Mouse (Mus musculus): ENCODE data around the gene Rgma. TPM values are rescaled to one million over a fixed set of nuclear protein-coding genes. Genes with fewer than 3 reads are reported as not detected.
A peak's percentile ranks its signal among the peaks of the same experiment; 100 is the strongest.

Rgma gene
- polyA plus RNA-seq (2015; fragmentation: Nextera tagmentation; extraction: Ambion mirVana) = 4.8 and 5.9 TPM in 2 replicates

DNA sequence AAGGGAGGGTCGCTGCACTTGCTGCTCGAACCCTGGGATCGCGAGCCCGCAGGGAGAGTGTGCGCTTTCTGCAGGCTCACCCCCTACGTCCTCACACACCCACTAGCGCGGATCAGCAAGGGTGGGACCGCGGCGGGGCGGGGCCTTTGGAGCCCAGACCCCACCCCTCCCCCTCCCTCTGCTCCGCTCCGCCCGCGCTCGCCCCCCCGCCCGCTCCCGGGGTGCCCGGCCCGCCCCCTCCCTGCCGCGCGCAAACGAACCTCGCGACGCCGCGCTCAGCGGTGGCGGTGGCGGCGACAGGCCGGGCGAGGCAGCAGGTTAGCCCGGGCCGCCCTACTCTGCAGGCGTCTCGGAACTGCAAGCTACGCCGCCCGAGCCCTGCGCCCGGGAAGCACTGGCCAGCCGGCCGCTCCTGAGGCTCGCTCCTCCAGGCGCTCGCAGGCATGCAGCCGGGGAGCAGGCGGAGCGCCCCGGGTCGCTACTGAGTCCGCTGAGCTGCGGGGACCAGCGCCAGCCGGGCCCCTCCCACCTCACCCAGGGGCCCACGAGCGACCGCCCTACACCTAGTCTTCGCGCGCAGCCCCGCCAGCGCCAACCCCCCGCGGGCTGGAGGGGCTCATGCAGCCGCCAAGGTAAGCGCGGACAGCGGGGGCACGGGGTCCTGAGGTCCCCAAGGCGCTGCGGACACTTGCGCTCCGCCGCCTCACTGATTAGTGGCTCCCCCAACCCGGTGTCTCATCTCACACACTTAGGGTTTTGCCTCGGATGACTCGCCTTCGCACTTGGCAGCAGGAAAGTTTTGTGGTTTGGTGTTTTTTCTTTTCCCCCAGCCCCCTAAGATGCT lies at the start of gene Rgma:
Gene Rgma (plus strand): TSS at position 253 of the 844 bp plus-strand sequence.
- Histone ChIP-seq H3K4me3 (ENCODE audit: low read depth, low read length) (peak within 1 kb of the TSS; percentile 49), H3K9me3 (ENCODE audit: low read length) (no peaks in the 10 kb centered on the region), H3K36me3 (ENCODE audit: insufficient read depth, low read length) (no peaks in the 10 kb centered on the region), H3K4me2 (replicated peaks; ENCODE audit: low read depth, low read length) (peak within 1 kb of the TSS; percentile 99), H3K27me3 (replicated peaks; ENCODE audit: insufficient read depth, low read length) (peaks cover 10% of the 10 kb centered on the region; the same call in 1 of the 2 replicates), H3K9ac (replicated peaks; ENCODE audit: low read depth) (no peak within 1 kb of the TSS), H3K4me1 (ENCODE audit: insufficient read depth, low read depth, low read length) (peaks cover 14% of the 10 kb centered on the region; the same call in 1 of the 2 replicates), H3K27ac (ENCODE audit: low read length) (no peak within 1 kb of the TSS)
- ATAC-seq = peak; percentile 68
- TF ChIP-seq EP300 (IDR thresholded peaks at IDR 0.05) (no peak), CTCF (IDR thresholded peaks at IDR 0.05) (no peak)
- 0% methylated on average over 39 of the region's 85 CpGs for WGBS
- peak; percentile 56 for DNase-seq (ENCODE audit: low spot score)

DNA sequence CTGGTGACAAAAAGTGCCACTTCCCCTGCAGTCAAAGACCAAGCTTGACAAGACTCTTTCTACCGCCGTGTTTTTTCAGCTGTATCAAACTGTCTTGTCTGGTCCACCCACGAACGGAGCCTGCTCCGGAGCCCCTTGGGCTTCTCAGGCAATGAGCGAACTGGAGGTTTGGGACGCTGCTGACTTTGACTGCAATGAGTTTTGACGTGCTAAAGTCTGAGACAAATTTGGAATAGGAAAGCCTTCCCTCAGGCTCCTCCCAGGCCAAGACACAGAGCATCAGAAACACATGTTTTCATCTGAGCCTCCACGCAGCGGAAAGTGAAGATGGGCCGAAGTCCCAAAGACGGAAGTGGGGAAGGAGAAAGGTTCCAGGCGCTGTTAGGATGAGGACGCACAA lies 49.1 kb upstream of the Rgma start:
- Histone ChIP-seq H3K27ac (ENCODE audit: low read length) (no peak overlapping the region), H3K4me3 (ENCODE audit: low read depth, low read length) (no peak overlapping the region), H3K27me3 (replicated peaks; ENCODE audit: insufficient read depth, low read length) (no peaks in the 10 kb centered on the region), H3K9me3 (ENCODE audit: low read length) (no peaks in the 10 kb centered on the region), H3K9ac (replicated peaks; ENCODE audit: low read depth) (no peak overlapping the region), H3K4me2 (replicated peaks; ENCODE audit: low read depth, low read length) (no peak overlapping the region), H3K36me3 (ENCODE audit: insufficient read depth, low read length) (no peaks in the 10 kb centered on the region), H3K4me1 (ENCODE audit: insufficient read depth, low read depth, low read length) (no peaks in the 10 kb centered on the region)
- WGBS = 73% methylated on average over 14 of the region's 14 CpGs
- ATAC-seq (no peak), DNase-seq (ENCODE audit: low spot score) (no peak)
- TF ChIP-seq EP300 (IDR thresholded peaks at IDR 0.05) = no peak
- no peak for TF ChIP-seq CTCF (IDR thresholded peaks at IDR 0.05)

DNA sequence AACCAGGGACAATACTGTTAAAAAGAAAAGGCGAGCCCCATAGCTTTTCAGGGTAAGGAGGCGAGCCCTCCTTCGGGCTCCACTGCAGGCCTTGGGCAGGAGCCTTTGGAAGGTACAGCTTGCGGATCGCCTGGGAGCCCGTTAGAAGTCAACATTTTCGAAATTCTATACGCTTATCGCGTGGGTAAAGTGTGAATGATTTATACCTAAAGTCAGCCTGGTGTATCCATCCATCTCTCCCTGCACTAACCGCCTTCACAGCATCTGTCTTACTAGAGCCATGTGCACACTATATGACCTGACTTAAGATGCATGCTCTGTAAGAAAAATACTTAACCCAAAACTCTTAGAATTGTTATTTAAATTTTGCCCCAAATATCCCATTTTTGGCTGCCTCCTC lies 48.6 kb upstream of the Rgma start:
- H3K4me3 ChIP-seq (ENCODE audit: low read depth, low read length) = no peak overlapping the region
- 79% methylated on average over 11 of the region's 11 CpGs for WGBS
- H3K9ac ChIP-seq (replicated peaks; ENCODE audit: low read depth) = no peak overlapping the region
- no peaks in the 10 kb centered on the region for H3K36me3 ChIP-seq (ENCODE audit: insufficient read depth, low read length)
- H3K4me2 ChIP-seq (replicated peaks; ENCODE audit: low read depth, low read length) = no peak overlapping the region
- TF ChIP-seq EP300 (IDR thresholded peaks at IDR 0.05) (no peak), CTCF (IDR thresholded peaks at IDR 0.05) (no peak)
- no peak overlapping the region for H3K27ac ChIP-seq (ENCODE audit: low read length)
- no peaks in the 10 kb centered on the region for H3K27me3 ChIP-seq (replicated peaks; ENCODE audit: insufficient read depth, low read length)
- no peak for DNase-seq (ENCODE audit: low spot score)
- no peaks in the 10 kb centered on the region for H3K9me3 ChIP-seq (ENCODE audit: low read length)
- ATAC-seq = no peak
- no peaks in the 10 kb centered on the region for H3K4me1 ChIP-seq (ENCODE audit: insufficient read depth, low read depth, low read length)

DNA sequence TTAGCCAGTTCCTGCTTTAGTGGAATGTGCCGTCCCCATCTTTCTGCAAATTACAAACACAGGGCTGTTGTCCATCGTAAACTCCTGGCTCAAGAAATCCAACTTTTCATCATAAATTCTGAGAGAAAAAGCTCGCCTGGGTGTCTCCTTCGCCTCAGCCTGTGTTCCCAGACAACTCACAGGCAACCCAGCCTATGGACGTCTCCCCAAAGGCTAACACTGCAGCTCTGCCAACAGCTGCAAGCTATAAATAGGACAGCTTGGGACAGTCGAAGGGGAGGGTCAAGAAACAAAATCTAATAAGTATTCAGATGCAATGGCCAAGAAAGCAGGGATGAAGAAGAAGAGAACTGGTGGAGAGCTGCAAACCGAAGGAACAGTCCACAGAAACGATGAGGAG lies 48.1 kb upstream of the Rgma start:
- TF ChIP-seq EP300 (IDR thresholded peaks at IDR 0.05) = no peak
- TF ChIP-seq CTCF (IDR thresholded peaks at IDR 0.05) = no peak
- no peaks in the 10 kb centered on the region for H3K36me3 ChIP-seq (ENCODE audit: insufficient read depth, low read length)
- H3K27me3 ChIP-seq (replicated peaks; ENCODE audit: insufficient read depth, low read length) = no peaks in the 10 kb centered on the region
- WGBS = 51% methylated on average over 8 of the region's 8 CpGs
- H3K9ac ChIP-seq (replicated peaks; ENCODE audit: low read depth) = no peak overlapping the region
- H3K9me3 ChIP-seq (ENCODE audit: low read length) = no peaks in the 10 kb centered on the region
- DNase-seq (ENCODE audit: low spot score) = peak; percentile 73
- H3K4me1 ChIP-seq (ENCODE audit: insufficient read depth, low read depth, low read length) = no peaks in the 10 kb centered on the region
- no peak overlapping the region for H3K4me2 ChIP-seq (replicated peaks; ENCODE audit: low read depth, low read length)
- H3K27ac ChIP-seq (ENCODE audit: low read length) = no peak overlapping the region
- H3K4me3 ChIP-seq (ENCODE audit: low read depth, low read length) = no peak overlapping the region
- ATAC-seq = peak; percentile 63

DNA sequence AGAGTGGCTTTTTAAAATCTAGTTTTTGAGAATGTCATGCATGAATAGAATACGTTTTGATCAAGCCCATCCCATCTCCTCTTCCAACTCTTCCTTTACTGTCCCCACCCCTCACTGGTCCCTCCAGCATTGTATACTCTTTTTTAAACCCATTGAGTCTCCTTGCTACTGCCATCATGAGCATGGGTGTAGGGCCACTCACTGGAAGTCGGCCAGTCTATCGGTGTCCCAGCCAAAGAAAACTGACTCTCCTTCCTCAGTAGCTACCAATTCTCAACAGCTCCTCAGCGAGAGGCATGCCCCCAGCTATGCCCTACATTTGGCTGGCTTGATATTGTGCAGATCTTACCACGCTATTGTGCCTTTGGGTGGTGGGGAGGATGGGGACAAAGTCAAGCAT lies 47.7 kb upstream of the Rgma start:
- ATAC-seq (no peak), DNase-seq (ENCODE audit: low spot score) (no peak)
- Histone ChIP-seq H3K27ac (ENCODE audit: low read length) (no peak overlapping the region), H3K36me3 (ENCODE audit: insufficient read depth, low read length) (no peaks in the 10 kb centered on the region), H3K4me3 (ENCODE audit: low read depth, low read length) (no peak overlapping the region), H3K27me3 (replicated peaks; ENCODE audit: insufficient read depth, low read length) (no peaks in the 10 kb centered on the region), H3K9ac (replicated peaks; ENCODE audit: low read depth) (no peak overlapping the region), H3K9me3 (ENCODE audit: low read length) (no peaks in the 10 kb centered on the region), H3K4me2 (replicated peaks; ENCODE audit: low read depth, low read length) (no peak overlapping the region), H3K4me1 (ENCODE audit: insufficient read depth, low read depth, low read length) (no peaks in the 10 kb centered on the region)
- 69% methylated on average over 5 of the region's 5 CpGs for WGBS
- TF ChIP-seq CTCF (IDR thresholded peaks at IDR 0.05) (no peak), EP300 (IDR thresholded peaks at IDR 0.05) (no peak)

DNA sequence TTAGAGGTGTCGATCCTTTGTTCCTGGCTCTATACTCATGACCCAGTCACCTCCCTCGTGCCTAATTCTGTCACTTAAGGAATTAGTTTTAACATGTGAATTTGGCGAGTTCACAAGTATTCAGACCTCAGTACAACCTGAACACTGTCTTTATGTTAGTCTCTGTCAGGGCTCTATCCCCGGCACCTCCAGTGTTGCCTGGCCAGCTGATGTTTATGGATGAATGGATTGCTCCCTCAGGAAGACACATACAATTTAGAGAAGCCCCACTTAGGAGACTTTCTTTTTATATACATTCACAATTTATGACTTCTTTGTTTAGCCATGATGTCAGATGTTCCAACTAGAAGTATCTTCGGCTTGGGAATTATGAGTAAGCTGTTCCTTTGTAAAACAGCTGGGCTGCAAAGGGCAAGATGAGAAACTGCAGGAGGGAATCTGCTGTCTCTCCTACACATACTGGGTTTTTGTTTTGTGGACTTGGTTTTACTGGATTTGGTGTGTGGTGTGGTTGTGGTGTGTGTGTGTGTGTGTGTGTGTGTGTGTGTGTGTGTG lies 46.6 kb upstream of the Rgma start:
- ATAC-seq (no peak), DNase-seq (ENCODE audit: low spot score) (peak; percentile 26)
- TF ChIP-seq EP300 (IDR thresholded peaks at IDR 0.05) = no peak
- no peak for TF ChIP-seq CTCF (IDR thresholded peaks at IDR 0.05)
- H3K4me1 ChIP-seq (ENCODE audit: insufficient read depth, low read depth, low read length) = no peaks in the 10 kb centered on the region
- no peak overlapping the region for H3K9ac ChIP-seq (replicated peaks; ENCODE audit: low read depth)
- no peaks in the 10 kb centered on the region for H3K27me3 ChIP-seq (replicated peaks; ENCODE audit: insufficient read depth, low read length)
- H3K9me3 ChIP-seq (ENCODE audit: low read length) = no peaks in the 10 kb centered on the region
- no peak overlapping the region for H3K4me2 ChIP-seq (replicated peaks; ENCODE audit: low read depth, low read length)
- H3K27ac ChIP-seq (ENCODE audit: low read length) = no peak overlapping the region
- 31% methylated on average over 5 of the region's 5 CpGs for WGBS
- no peaks in the 10 kb centered on the region for H3K36me3 ChIP-seq (ENCODE audit: insufficient read depth, low read length)
- no peak overlapping the region for H3K4me3 ChIP-seq (ENCODE audit: low read depth, low read length)
